Mouse (Mus musculus): ENCODE results near the gene Ldlrad3.

Ldlrad3 gene

DNA sequence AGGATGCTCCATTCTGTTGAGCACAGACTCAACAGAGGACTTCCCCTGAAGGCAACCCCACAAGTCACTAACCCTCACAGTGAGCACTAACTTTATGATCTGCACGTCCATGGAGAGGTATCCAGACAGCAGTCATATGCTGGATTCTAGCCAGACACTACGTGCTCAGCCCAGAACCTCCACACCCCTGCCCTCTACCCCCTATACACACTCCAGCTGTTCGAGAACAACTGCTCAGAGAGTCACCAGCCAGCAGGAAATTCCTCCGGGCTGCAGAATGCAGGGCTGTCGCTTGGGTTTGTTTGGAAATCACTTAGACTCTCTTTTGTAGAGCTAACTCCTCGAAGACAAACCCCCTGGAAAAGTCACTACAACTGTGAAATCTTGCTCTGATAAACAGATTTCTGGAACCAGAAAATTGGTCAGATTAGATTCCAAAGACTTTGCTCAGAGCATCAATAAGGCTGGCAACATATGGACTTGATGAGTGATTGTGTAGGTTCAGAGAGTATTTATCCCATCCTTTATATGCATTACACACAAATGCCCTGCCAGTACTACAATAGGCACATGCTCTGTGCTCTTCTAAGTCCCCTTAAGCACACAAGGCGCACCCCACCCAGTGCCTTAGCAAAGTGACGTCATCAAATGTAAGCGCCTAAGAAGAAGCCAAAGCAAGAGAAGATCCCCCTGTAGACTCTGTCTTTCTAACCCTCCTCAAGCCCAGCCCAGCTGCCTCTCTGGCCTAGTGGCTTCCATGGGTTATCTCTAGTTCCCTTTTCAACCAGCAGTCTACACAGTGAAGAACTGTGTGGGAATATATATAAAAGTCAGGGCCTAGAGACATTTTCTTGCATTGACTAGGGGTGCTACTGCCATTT lies 69.4 kb downstream of the Ldlrad3 start:
- no peak for DNase-seq (ENCODE audit: low read depth, low spot score)

DNA sequence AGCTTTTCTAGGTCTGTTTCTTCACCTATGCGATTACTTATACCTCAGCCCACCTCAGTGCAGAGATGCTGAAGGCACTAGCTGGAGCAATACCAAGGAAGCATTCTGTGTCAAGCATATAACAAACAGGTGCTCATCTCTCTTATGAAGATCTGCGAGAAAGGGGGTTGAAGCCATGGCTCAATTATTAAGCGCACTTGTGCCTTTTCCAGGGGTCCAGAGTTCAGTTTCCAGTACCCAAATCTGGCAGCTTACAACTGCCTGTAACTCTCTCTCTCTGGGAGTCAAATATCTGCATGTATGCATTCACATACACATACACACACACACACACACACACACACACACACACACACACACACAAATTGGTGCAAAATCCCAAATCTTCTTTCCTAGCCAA lies 72.4 kb downstream of the Ldlrad3 start:
- no peak for DNase-seq (ENCODE audit: low read depth, low spot score)

DNA sequence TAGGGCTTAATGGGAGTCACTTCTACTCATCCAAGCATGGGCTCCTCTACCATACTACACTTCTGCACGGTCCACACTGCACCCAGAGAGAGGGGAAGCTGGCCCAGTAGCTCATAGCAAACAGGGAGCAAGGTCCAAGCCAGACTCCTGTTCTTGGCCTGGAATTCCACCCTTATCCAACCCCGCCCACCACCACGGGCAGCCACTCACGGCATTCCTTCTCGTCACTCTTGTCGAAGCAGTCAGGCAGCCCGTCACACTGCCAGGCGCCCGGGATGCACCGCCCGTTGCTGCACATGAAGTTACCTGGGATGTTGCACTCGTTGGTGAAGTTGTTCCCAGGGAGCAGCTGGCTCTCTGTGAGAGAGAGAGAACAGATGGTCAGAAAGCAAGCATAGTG lies 72.9 kb downstream of the Ldlrad3 start:
- DNase-seq (ENCODE audit: low read depth, low spot score): no peak

DNA sequence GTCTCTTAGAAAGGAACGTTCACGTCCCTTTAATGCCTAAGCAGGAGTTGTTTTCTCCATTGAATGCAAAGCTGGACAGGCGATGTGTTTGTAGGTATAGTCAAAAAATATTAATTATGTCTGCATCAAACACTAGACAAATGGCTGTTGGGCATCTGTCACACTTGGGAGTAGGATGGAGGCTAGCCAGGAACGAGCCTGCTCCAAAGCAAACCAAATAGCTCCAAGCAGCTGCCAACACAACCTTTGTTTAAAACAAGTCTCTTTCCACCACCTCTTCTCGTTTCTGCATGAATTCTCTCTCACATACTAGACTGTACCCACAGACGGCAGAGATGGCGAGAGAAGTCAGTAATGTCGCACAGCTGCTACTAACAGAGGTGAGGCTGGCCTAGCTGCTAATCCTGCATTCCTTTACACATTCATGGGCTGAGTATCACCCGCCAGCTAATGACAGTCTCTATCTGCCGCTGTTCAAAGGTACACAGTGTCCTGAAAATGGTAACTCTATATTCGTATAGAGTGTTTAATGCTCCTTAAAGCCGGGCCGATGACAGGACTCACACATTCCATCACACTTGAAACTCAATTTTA lies 74.2 kb downstream of the Ldlrad3 start:
- no peak for DNase-seq (ENCODE audit: low read depth, low spot score)

DNA sequence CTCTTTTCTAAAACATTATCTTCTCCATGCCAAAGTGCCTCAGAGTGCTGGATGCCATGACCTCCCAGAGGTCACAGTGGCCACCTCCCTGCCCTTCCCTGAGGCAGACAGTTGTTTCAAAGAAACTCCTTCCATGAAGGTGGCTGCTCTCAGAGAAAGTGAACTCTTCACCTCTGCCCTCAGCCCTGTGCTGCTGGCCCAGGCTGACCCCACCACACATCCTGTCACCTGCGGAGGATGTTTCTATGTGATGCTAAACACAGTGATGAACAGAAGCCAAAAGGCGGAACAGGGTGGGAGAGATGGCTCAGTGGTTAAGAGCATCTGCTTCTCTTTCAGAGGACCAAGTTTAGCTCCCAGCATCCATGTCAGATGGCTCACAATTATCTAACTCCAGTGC lies 75.9 kb downstream of the Ldlrad3 start:
- no peak for DNase-seq (ENCODE audit: low read depth, low spot score)

DNA sequence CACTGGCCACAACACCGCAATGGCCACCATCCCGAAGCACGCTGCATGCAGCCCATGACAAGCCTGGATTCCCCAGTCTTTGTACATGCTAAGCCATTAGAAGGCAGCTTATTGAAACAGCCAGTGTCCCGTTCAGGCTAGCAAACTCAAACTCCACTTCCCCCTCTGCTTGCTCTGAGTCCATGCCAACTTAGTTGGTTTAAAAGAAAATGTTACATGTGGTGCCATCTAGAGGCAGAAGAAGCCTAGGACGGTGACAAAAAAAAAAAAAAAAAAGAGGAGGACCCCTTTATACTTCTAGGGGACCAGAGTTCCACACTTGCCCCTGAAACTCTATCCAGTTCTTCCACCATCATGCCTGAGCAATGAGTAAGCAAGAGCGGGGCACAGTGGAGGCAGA lies 78.9 kb downstream of the Ldlrad3 start:
- DNase-seq (ENCODE audit: low read depth, low spot score): no peak

DNA sequence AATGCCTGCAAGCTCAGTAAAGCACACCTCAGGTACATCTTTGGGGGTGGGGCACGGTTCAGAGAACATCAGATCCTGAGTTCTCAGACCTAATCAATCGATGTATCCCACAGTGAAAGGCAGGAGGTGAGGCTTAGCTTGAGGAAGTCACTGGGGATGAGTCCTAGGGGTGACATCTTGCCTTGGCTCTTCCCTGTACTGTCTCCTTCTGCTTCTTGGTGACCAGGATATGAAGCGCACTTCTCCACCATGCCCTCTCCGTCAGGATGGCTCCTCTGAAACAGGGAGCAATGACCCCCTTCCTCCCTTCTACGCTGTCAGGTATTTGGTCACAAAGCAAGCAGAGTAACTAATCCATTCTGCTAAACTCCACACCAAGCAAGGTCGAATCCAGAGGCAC lies 79.5 kb downstream of the Ldlrad3 start:
- no peak for DNase-seq (ENCODE audit: low read depth, low spot score)

DNA sequence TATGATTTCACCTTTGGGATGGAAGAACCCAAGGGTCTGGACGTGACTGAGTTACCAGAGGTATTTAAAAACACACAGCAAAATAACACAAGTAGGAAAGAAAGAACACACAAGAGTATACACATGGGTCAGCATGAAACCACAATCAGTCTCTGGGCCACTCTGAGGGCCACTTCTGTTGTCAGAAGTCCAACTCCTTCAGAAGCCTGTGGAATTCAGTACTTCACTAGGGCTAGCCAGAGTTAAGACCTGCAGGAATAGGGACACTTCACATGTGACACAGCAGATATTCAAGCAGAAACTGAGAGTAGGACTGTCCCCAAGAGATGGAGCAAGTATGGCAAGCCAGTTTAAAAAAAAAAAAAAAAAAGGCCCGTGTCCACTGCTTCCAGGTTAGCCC lies 80.7 kb downstream of the Ldlrad3 start:
- no peak for DNase-seq (ENCODE audit: low read depth, low spot score)

DNA sequence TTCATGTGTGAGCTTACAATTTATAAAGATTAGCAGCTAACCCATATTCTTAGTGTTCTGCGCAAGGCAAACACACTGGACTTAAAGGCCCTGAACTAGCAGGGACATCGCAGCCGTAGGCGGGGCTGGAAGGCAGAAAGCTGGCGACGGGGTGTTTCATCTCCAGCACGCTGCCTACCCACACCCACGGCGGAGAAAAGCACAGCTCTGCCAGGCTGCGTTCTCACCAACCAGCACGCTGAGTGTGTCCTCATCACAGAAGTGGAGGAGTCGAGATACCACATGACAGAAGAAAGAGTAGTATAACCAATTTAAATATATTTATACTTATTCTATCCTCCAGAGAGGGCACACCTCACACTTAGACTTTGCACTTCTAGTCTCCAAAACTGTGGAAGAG lies 82.2 kb downstream of the Ldlrad3 start:
- no peak for DNase-seq (ENCODE audit: low read depth, low spot score)

DNA sequence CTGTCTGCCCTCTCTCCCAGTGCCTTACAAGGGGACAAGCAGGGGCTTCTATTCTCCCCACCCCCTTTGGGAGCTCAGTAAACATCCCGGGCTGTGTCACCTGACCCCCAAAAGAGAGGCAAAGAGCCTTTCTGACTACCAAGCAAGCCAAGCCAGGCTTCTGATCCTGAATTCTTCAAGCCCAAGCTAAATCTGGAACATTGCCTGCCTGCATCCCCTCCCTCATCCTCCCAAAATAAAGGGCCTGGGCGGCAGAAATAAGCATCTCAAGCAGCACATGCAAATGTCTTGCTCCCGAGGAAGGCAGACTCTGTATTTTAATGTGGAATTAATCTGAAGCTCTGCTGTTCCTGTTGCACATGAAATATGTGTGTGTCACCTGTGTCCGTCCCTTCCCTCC lies 85.7 kb downstream of the Ldlrad3 start:
- no peak for DNase-seq (ENCODE audit: low read depth, low spot score)

DNA sequence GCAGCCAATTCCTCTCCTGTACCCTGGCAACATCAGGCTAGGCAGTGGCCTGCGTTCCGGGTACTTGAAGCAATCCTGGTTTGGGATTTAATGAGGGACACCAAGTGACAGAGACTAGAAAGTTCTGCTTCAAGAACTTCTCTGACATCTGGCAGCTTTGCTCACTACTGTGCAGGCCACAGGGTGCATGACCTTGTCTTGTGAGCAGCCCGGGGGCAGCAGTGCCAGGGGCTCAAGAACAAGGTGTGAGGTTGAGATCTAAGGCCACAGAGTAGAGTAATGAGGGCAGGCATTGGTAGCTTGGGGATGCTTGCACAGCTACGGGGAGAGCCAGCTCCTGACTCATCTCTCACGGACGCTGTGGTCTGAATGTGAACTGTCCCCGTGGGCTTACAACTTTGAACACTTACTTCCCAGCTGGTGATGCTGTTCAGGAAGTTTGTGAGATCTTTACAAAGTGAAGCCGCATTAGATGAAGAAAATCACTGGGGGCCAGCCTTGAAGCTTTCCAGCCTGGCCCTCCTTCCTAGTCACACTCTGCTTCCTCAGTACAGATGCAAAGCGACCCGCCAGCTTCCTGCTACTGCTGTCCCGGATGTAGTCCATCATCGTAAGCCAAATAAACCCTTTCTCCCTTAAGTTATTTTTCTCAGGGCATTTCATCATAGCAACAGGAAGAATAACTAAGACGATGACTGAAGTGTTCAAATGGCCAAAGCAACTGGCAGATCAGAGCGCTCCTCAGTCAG lies 86.3 kb downstream of the Ldlrad3 start:
- DNase-seq (ENCODE audit: low read depth, low spot score): peak; percentile 7

DNA sequence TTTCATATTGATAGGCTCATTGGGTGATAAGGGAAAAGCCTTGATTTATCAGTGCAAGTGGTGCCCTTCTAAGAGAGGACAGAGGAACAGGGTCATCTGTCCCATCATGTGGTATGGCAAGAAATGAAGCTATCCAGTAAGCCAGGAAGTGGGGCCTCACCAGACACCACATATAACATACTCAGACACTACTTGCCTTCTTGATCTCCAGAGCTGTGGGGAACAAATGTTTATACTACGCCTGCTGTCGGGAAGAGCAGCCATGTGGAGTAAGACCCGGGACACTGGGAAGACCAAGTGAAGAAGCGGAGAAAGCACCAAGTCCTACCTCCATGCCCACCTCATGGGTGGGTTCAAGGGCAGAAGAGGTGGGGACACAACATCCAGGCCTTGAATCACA lies 86.9 kb downstream of the Ldlrad3 start:
- no peak for DNase-seq (ENCODE audit: low read depth, low spot score)

DNA sequence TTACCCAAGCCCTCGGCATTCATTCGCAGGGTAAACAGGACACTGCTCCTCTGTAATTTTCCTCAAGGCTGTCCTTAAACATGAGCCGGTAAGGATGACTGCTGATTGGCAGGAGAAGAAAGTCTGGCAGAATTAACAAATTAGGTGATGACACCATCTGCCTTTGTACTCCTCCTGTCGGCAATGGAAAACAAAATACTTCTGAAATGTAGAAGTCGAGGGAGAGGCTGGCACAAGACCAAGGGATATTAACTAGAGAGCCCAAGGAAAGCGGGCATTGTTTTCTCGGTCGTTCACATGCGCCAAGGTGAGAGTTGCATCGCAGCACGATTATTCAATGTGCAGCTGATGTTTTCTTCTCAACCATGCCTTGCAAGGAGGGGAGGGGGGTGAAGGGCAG lies 91.4 kb downstream of the Ldlrad3 start:
- no peak for DNase-seq (ENCODE audit: low read depth, low spot score)

DNA sequence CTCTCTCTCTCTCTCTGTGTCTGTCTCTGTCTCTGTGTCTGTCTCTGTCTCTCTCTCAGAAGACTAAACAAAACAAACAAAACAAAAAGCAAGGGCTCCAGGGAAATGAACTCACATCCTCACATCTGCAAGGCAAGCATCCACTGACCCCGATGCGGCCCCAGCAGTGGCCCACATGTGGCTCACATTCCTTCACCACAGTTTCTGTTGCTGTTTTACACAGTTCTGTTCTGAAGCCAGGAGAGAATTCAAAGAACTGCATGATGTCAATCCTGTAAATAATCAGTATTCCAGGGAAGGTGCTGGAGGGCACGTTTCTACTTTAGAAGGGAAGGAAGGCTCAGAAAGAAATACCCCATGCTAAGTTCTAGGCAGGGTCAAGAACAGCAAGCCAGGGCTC lies 91.9 kb downstream of the Ldlrad3 start:
- DNase-seq (ENCODE audit: low read depth, low spot score): no peak

DNA sequence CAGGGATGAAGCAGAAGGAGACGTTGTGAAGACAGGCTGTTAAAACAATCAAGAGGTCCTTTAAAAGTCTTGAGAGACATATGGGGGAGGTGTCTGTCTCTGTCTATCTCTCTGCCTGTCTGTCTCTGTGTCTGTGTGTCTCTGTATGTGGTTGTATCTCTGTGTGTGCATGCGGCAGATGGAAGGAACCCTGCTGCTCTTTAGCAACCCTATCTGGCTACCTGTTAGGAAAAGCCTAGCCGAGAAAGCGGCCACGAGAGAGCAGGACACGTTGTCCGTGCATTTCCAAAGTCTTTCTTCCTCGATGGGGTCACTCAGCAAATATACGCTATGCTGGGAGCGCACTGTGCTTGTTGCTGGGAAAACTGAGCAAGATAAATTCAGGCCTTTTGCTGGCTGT lies 93.6 kb downstream of the Ldlrad3 start:
- no peak for DNase-seq (ENCODE audit: low read depth, low spot score)

DNA sequence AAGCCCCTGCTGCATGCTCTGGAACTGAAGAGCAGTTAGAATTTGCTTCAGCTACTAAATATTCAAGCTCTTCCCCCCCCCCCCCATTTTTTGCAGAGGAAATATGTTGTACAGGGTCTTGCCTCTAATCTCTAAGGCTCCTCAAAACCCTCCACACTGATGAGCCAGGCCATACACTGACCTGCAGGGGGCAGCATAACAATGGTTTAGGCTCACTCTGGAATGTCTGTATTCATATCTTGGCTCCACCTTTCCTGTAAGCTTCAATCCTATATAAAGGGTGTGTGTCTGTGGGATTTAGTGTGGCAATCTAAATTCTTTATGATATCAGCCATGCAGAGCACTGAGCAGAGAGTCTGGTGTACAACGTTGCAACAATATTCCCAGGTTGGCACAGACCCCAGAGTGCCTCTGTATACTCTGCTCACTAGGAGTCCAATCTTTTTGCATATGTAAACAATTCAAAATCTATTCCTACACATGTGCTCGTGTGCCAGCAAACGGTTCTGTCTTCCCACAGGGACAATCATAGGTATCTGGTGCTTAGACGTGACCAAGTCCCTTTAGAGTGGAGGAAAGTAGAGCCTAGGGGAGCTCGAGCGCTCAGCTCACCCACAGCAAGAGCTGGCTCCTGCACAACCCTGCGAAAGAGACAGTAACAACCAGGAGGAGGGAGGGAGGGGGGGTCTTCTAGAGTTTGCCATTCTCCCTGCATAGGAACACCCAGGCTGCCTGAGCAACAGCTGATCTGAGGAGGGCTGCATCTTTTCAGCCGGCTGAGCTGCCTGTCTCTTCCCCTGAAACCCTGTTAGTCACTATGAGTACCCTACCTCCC lies 94.5 kb downstream of the Ldlrad3 start:
- peak; percentile 34 for DNase-seq (ENCODE audit: low read depth, low spot score)

DNA sequence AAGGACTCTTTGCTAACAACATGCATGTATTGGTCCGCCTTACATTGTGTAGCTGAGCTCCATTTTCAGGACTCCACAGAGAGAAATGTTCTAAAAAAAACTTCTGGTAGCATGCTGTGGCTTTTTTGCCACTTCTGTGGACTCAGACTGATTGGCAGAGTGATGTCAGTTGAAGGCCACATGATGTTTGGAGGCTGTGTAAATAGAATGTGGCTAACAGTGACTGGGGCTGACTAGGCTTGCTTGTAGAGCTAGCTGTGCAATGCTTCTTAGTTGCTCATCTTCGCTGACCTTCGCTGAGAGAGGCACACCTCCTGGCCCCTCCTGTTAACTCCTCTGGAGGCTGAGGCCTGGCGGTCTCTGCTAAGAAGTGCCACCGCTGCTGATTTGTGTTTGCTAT lies 98.4 kb downstream of the Ldlrad3 start:
- no peak for DNase-seq (ENCODE audit: low read depth, low spot score)

DNA sequence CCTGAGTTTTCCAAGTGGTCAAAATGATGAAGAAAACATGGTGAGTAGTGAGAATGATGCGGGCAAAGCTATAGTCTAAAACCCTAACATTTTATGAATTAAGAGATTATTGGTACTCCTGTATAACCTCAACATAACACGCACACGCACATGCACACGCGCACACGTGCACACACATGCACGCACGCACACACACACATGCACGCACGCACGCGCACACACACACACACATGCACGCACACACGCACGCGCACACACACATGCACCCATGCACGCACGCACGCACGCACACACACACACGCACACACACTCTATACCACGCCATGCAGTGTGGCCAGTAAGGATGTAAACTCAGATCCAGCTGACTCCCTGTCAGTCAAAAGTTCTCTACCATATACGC lies 99.6 kb downstream of the Ldlrad3 start:
- DNase-seq (ENCODE audit: low read depth, low spot score): no peak

DNA sequence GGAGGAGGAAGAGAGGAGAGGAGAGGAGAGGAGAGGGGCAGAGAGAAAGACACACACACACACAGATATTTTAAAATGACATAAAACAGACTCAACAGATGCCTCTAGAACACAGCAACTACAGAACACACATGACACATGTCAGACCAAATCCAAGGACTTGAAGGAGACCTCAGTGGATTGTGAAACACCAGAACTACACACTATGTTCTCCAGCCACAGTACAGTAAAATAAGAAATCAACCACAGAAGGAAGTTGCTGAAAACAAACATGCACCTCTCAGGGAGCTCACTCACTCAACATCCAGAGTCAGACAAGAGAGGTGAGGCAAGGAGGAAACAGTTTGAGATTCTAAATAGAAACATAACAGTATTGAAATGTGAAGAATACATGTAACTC lies 103.4 kb downstream of the Ldlrad3 start:
- no peak for DNase-seq (ENCODE audit: low read depth, low spot score)

DNA sequence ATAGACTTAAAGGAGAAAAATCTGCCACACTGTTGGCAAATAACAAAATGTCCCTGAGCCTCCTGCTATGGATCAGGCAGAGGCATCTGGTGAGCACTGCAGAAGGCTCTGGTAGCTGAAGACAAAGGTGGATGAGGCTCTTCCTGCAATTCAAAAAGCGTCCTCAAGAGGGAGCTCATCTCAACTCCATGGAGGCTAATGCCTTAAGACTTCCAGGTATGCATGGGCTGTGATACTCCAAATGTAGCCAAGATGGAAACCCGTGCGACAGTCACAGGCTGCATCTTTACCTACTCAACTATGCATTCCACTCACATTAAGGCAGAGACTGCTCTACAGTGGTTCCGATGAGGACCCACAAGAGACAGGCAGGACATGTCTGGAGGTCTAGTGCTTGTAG lies 108.6 kb downstream of the Ldlrad3 start:
- no peak for DNase-seq (ENCODE audit: low read depth, low spot score)

DNA sequence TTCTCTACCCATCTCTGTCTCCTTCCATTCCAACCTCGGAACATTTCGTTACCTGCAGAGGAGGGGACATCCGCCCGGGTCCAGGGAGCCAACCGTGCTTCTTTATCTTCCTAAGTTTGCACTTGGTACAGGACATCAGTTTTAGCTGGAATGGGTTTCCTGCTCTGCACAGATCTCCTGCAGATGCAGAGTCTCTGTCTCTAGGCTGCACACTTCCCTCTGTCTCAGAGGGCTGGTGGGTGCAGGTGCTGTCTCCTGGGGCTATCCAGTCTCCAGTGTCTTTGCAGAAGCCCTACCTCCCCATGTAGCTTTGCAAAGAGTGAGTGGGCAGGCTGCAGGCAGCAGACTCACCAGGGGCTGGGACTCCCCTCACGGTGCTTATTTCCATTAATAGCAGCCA lies 109.9 kb downstream of the Ldlrad3 start:
- DNase-seq (ENCODE audit: low read depth, low spot score): no peak
